Mouse (Mus musculus) MEL (cell line): ENCODE data around the gene Spats1.

Source experiments
- E2F4 ChIP-seq: IDR thresholded peaks from 2 replicates; pipeline ENCODE4 v1.6.1; 2011; ENCODE audit warnings: low read depth, low read length, improper control_type of control experiment, borderline replicate concordance
- EP300 ChIP-seq, 2 experiments: IDR thresholded peaks; 2 replicates each; pipeline ENCODE4 v1.6.1; 2011; ENCODE audit warnings: improper control_type of control experiment in 2 of 2, low read length in 2 of 2, low read depth in 1 of 2, mild to moderate bottlenecking in 1 of 2
- NELFE ChIP-seq: IDR thresholded peaks from 2 replicates; pipeline ENCODE4 v1.6.1; 2011; ENCODE audit warnings: low read depth, low read length, improper control_type of control experiment
- POLR2AphosphoS2 ChIP-seq: IDR thresholded peaks from 2 replicates; pipeline ENCODE4 v1.6.1; 2011; ENCODE audit warnings: low read length, improper control_type of control experiment

GRCm38 (mm10) chr17:45505941-45506465 is 30.8 kb upstream of the Spats1 start:
- TF ChIP-seq NELFE = no peak
- TF ChIP-seq E2F4 = no peak
- TF ChIP-seq POLR2AphosphoS2 = no peak
- no peak for TF ChIP-seq EP300 (IDR thresholded peaks at IDR 0.05; ENCODE audit: low read depth in 1 of 2, low read length in 2 of 2)
